Mouse (Mus musculus) heart, adult 2 months (tissue): ENCODE data around the gene Sestd1. TPM values are rescaled to one million over a fixed set of nuclear protein-coding genes. Genes with fewer than 3 reads are reported as not detected.

ENCODE experiments used
- DNase-seq, 2 experiments: peaks; one replicate each; pipeline ENCODE4 v3.0.0; 2021
- H3K27ac ChIP-seq: fragments of 200-600 bp; 2 replicates; pipeline ENCODE4 v1.8.1; 2022
- H3K27me3 ChIP-seq: fragments of 200-500 bp; 2 replicates; pipeline ENCODE4 v1.6.1; 2012; ENCODE audit warnings: mild to moderate bottlenecking, low read length, inconsistent platforms, mixed read lengths; ENCODE audit not compliant: control insufficient read depth, insufficient read depth
- H3K36me3 ChIP-seq: fragments of 200-500 bp; 2 replicates; pipeline ENCODE4 v1.6.1; 2012; ENCODE audit warnings: low read length, inconsistent platforms; ENCODE audit not compliant: control insufficient read depth, insufficient read depth
- H3K4me1 ChIP-seq: fragments of 200-500 bp; 2 replicates; pipeline ENCODE4 v1.6.1; 2011; ENCODE audit warnings: low read length; ENCODE audit not compliant: control insufficient read depth, insufficient read depth
- H3K4me3 ChIP-seq: fragments of 200-600 bp; 2 replicates; pipeline ENCODE4 v1.8.1; 2022
- H3K79me2 ChIP-seq: fragments of 200-500 bp; replicated peaks from 2 replicates; pipeline ENCODE4 v1.6.1; 2012; ENCODE audit warnings: mild to moderate bottlenecking, inconsistent platforms, low read length, moderate library complexity, mixed read lengths; ENCODE audit not compliant: control insufficient read depth, insufficient read depth
- H3K9ac ChIP-seq: fragments of 200-500 bp; 2 replicates; pipeline ENCODE4 v1.6.1; 2012; ENCODE audit warnings: low read depth, mild to moderate bottlenecking, control low read depth, inconsistent platforms, low read length, mixed read lengths
- CTCF ChIP-seq: fragments of 200-600 bp; IDR thresholded peaks from 2 replicates; pipeline ENCODE4 v1.8.1; 2022; ENCODE audit warnings: antibody characterized with exemption, mild to moderate bottlenecking, moderate library complexity
- EP300 ChIP-seq: fragments of 200-500 bp; IDR thresholded peaks from 2 replicates; pipeline ENCODE4 v1.6.1; 2011; ENCODE audit warnings: low read depth, low read length, control low read depth; ENCODE audit not compliant: insufficient read depth
- POLR2A ChIP-seq: fragments of 200-500 bp; IDR thresholded peaks from 2 replicates; pipeline ENCODE4 v1.6.1; 2011; ENCODE audit warnings: mild to moderate bottlenecking, low read depth, low read length, control low read depth; ENCODE audit not compliant: insufficient read depth
- WGBS: fragments of 180-500 bp; shearing (Covaris S2); methylation state at CpG from one replicate; pipeline ENCODE4 v1.1.7; 2018; 5-methylcytosine and 5-hydroxymethylcytosine counted together
- intact Hi-C: fragments of 180-260 bp; cut with DNase I; formaldehyde crosslinking; loops from one replicate; pipeline ENCODE4 v1.15.1; 2025
- polyA plus RNA-seq: library from polyadenylated mRNA; depleted of rRNA; stranded (reverse); fragments of >200 nt; gene quantifications from 2 replicates; pipeline ENCODE4 v1.2.3, GENCODE M21; 2012
- total RNA-seq, 2 experiments: library from RNA; stranded (reverse); gene quantifications; 2 replicates each; pipeline ENCODE4 v1.2.3; 2021

Sestd1 gene
- total and polyA plus RNA-seq, 3 experiments, result 9.0 to 21.2 (median 18.3) TPM

GRCm38 (mm10) chr2:77236860-77237259, 43.5 kb downstream of the Sestd1 start:
- Histone ChIP-seq H3K4me3 (no peak overlapping the region), H3K36me3 (peaks cover 2% of the 10 kb centered on the region), H3K79me2 (no peaks in the 10 kb centered on the region), H3K4me1 (peaks cover 1% of the 10 kb centered on the region), H3K27ac (no peak overlapping the region), H3K27me3 (no peaks in the 10 kb centered on the region), H3K9ac (no peak overlapping the region)
- DNase-seq, result no peak
- no peak for TF ChIP-seq POLR2A
- no peak for TF ChIP-seq CTCF
- no peak for TF ChIP-seq EP300
- 81% methylated on average over 4 of the region's 4 CpGs for WGBS
- intact Hi-C loops, result no loop called here

GRCm38 (mm10) chr2:77235896-77236295, 44.5 kb downstream of the Sestd1 start:
- H3K4me1 ChIP-seq, result peaks cover 1% of the 10 kb centered on the region
- WGBS, result 88% methylated on average over 4 of the region's 4 CpGs
- H3K4me3 ChIP-seq, result no peak overlapping the region
- no peak overlapping the region for H3K9ac ChIP-seq
- no peaks in the 10 kb centered on the region for H3K27me3 ChIP-seq
- no peaks in the 10 kb centered on the region for H3K79me2 ChIP-seq
- no peak for DNase-seq
- TF ChIP-seq CTCF, result no peak
- no peak for TF ChIP-seq POLR2A
- no peak for TF ChIP-seq EP300
- intact Hi-C loops, result no loop called here
- H3K27ac ChIP-seq, result no peak overlapping the region
- peaks cover 2% of the 10 kb centered on the region for H3K36me3 ChIP-seq

- H3K4me3 ChIP-seq, result no peak overlapping the region
- no peaks in the 10 kb centered on the region for H3K36me3 ChIP-seq
- H3K79me2 ChIP-seq, result no peaks in the 10 kb centered on the region
- no peak overlapping the region for H3K27ac ChIP-seq
- H3K9ac ChIP-seq, result no peak overlapping the region
- no peaks in the 10 kb centered on the region for H3K27me3 ChIP-seq
- no peak for DNase-seq
- TF ChIP-seq EP300 (no peak), CTCF (no peak), POLR2A (no peak)
- 97% methylated on average over 2 of the region's 2 CpGs for WGBS
- H3K4me1 ChIP-seq, result no peaks in the 10 kb centered on the region
- intact Hi-C loops, result no loop called here
Observed at GRCm38 (mm10) chr2:77232604-77233003, 47.8 kb downstream of the Sestd1 start.

- Histone ChIP-seq H3K4me3 (no peak overlapping the region), H3K4me1 (peaks cover 2% of the 10 kb centered on the region), H3K27ac (no peak overlapping the region), H3K27me3 (no peaks in the 10 kb centered on the region), H3K36me3 (peaks cover 11% of the 10 kb centered on the region), H3K9ac (no peak overlapping the region), H3K79me2 (no peaks in the 10 kb centered on the region)
- DNase-seq, result no peak
- no peak for TF ChIP-seq POLR2A
- TF ChIP-seq EP300, result no peak
- TF ChIP-seq CTCF, result no peak
- 93% methylated on average over 2 of the region's 2 CpGs for WGBS
- intact Hi-C loops, result no loop called here
Observed at GRCm38 (mm10) chr2:77220960-77221359, 59.4 kb downstream of the Sestd1 start.

DNA sequence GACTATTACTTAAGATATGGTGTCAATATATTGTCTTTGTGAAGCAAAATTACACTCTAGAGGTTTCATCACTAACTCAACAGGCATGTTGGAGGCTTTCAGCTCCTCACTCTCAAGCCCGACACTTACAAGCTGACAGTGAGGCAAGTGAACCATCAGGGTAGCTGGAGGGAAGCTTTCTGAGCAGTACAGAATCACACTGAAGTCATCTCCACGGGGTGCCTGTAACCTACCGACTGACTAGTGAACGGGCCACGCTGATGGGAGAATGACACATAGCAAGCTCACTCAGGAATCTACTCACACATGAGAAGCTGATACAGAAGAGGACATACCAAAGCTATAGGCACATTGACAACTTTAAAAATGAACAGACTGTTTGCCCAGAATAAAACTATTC, 67.5 kb downstream of the Sestd1 start:
- H3K27ac ChIP-seq, result no peak overlapping the region
- no peaks in the 10 kb centered on the region for H3K27me3 ChIP-seq
- intact Hi-C loops, result no loop called here
- no peaks in the 10 kb centered on the region for H3K79me2 ChIP-seq
- H3K4me1 ChIP-seq, result peaks cover 2% of the 10 kb centered on the region; the same call in 1 of the 2 replicates
- no peak overlapping the region for H3K4me3 ChIP-seq
- peaks cover 11% of the 10 kb centered on the region for H3K36me3 ChIP-seq
- no peak for DNase-seq
- H3K9ac ChIP-seq, result no peak overlapping the region
- 65% methylated on average over 5 of the region's 5 CpGs for WGBS
- TF ChIP-seq POLR2A (no peak), CTCF (no peak), EP300 (no peak)

- TF ChIP-seq CTCF (no peak), POLR2A (no peak), EP300 (no peak)
- H3K79me2 ChIP-seq, result no peaks in the 10 kb centered on the region
- no peaks in the 10 kb centered on the region for H3K27me3 ChIP-seq
- no peaks in the 10 kb centered on the region for H3K36me3 ChIP-seq
- DNase-seq, result no peak
- no peak overlapping the region for H3K4me3 ChIP-seq
- H3K27ac ChIP-seq, result no peak overlapping the region
- no peak overlapping the region for H3K9ac ChIP-seq
- intact Hi-C loops, result loop anchor here (10.0 kb wide), 1 partner anchor 142 kb away; no protein-coding TSS in a partner anchor
- WGBS, result 93% methylated on average over 3 of the region's 3 CpGs
- no peaks in the 10 kb centered on the region for H3K4me1 ChIP-seq
Observed at GRCm38 (mm10) chr2:77206951-77207350, 73.4 kb downstream of the Sestd1 start.
